Mouse (Mus musculus) urinary bladder, postnatal 10 days (tissue): ENCODE data around the gene Mamld1.

Source experiments
- DNase-seq: peaks from one replicate; pipeline ENCODE4 v3.0.0; 2022; ENCODE audit warnings: low spot score

Mamld1 gene

DNA sequence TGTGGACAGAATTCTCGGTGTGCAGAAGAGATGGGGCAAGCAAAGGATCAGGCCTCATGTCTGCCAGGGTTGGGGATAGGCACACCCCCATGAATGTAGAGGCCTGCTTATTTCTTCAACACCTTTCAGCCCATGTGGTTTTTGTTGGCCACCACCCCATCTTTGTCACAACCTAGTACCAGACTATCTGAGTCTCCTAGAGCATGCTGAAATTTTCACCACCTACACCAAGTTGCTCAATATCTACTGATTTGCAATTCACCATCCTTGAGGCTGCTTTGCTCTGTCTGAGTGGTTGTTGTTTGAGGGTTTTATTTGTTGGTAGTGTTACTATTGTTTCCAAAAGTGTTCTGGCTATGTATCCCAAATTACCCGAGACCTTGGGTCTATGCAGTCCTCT lies 91.3 kb downstream of the Mamld1 start:
- DNase-seq: no peak

DNA sequence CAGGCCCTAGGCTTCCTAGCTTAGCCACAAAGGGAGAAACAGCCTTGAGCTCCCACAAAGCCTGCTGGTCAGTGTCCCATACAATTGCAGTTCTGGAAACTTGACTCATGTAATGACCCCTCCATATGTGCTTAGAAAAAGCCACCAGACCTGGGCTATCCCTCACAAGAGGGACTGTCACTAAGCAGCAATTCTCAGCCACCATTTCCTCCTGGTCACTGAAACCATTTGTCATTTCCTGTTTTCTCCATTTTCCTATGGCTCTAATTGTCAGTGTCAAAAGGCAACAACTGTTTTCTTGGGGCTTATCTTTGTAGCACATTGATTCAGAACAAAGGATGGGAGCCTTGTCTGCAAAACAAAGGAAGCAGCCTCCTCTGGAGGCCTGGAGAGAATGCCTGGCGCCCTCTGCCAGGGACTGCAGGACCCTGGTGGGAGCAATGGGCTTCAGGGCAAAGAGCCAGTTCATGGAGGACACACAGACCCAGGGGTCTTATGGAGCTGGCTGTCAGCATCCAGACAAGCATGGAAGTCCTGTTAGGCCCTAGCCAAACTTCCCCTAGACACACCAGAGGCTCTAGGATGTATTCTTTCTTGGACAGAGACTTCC lies 99.5 kb downstream of the Mamld1 start:
- DNase-seq: no peak

DNA sequence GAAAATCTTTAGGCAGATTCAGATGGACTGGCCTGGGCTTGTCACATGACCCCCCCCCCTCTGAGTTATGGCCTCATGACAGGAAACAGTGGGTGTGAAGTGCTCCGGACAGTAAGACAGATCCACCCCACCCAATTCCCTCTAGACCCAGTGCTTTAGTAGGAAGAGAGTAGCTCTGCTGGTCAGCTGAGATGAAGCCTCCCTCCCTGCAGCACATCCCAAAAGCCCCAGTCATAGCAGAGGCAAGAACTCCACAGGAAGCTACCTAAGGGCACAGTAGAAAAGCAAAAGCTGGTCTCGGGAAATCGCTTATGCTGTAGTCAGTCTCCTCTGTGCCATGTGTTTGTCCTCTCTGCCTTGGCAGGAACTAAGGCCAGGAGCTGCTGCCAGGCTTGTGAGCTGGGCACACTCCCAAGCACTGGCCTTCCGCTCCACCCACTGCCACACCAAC lies 100.5 kb downstream of the Mamld1 start:
- DNase-seq: no peak

DNA sequence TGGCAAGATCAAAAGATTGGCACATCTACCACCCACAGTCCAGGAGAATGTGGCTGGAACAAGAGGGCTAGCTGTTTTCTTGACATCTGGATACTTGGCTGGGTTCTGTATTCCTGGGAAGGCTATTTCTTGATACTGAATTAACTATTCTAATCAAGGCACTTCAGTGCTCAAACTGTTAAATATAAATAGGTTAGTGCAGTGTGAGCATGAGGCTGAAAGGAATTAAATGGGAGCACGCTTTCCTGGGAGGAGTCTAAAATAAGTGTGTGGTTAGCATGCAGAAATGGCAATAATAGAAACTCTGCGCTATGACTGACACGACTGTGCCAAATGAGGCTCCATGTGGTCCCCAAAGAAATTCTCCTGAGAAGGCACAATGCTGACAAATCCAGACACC lies 131.5 kb downstream of the Mamld1 start:
- DNase-seq: no peak

DNA sequence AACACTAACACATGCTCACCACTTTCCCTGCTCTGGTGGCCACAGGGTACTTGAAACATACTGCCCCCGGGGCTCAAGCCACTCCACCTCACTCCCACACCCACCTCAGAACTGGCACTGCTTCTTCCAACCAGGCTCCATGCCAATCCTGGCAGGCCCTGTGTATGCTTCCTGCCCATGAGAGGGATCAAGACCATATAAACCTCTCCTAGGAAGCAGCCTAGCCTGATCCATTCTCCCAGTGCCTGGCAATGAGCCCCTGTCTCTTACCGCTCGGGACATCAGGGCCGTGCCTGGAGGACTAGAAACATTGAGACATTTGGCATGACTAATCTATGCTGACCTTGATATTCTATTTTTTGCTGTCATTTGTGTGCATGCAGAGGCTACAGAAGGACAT lies 133.6 kb downstream of the Mamld1 start:
- no peak for DNase-seq

DNA sequence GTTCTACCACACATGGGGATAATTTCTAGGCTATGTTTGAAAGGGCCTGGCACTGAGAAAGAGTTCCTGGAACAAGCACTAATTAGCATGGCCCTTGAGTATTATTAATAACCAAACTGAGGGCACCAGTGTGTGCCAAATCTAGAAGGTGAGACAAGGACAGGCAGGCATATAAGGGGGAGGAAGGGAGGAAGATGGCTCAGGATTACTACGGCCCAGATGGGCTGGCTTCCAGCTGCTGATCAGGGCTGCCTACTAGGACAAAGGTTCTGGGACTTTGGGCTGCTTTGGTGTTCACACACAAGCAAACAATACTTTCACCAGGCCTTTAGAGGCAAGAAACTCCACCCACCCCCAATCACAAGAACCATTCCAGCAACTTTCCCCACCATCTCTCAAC lies 136.3 kb downstream of the Mamld1 start:
- DNase-seq: no peak

DNA sequence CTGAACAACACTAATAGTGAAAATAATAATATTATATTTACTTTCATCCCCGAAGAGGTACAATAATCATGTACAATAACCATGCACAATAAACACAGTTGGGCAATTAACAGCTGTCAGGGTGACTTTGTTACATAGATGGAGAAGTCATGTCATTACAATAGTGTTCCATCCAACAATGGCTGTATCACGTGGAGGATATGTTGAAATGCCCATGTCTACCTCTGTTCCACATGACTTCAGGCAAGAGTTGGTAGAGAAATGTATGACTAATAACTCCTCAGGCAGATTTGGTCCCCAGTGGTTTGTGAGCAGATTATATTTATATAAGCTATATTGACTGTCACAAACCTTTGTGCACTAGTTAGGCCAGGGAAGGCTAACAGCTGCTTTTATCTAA lies 154.7 kb downstream of the Mamld1 start:
- no peak for DNase-seq
